Mouse (Mus musculus) liver, embryonic 14.5 days (tissue): ENCODE measurements around the gene Cd4. TPM values are rescaled to one million over a fixed set of nuclear protein-coding genes. Genes with fewer than 3 reads are reported as not detected.

ENCODE experiments used
- ATAC-seq: fragments of 200-750 bp; cut with Nextera tagmentation; 2 replicates; pipeline ENCODE4 v1.8.0; 2017; ENCODE audit warnings: moderate number of reproducible peaks, mild to moderate bottlenecking, moderate library complexity; ENCODE audit not compliant: insufficient read depth
- DNase-seq, 3 experiments: peaks; one replicate each; pipeline ENCODE4 v3.0.0-alpha.2; 2012 to 2013; ENCODE audit warnings: low read depth in 3 of 3, low spot score in 3 of 3
- H3K27ac ChIP-seq: fragments of 300-500 bp; sonication (generic); 2 replicates; pipeline ENCODE4 v1.5.1; 2014; ENCODE audit warnings: moderate library complexity, mild to moderate bottlenecking, control low read depth, inconsistent platforms
- H3K27me3 ChIP-seq: fragments of 300-500 bp; sonication (generic); 2 replicates; pipeline ENCODE4 v1.6.1; 2014; ENCODE audit warnings: mild to moderate bottlenecking, low read length, moderate library complexity; ENCODE audit not compliant: control insufficient read depth, insufficient read depth
- H3K36me3 ChIP-seq: fragments of 300-500 bp; sonication (generic); replicated peaks from 2 replicates; pipeline ENCODE4 v1.6.1; 2014; ENCODE audit warnings: low read depth; ENCODE audit not compliant: control insufficient read depth, insufficient read depth
- H3K4me1 ChIP-seq, 2 experiments: fragments of 200-500 bp in 1 of 2; fragments of 300-500 bp in 1 of 2; sonication (generic) in 1 of 2; replicated peaks; 2 replicates each; pipeline ENCODE4 v1.6.1; 2012 to 2014; ENCODE audit warnings: antibody characterized with exemption in 1 of 2, inconsistent platforms in 1 of 2, low read length in 1 of 2; ENCODE audit not compliant: control insufficient read depth in 2 of 2, insufficient read depth in 2 of 2
- H3K4me2 ChIP-seq: fragments of 300-500 bp; sonication (generic); 2 replicates; pipeline ENCODE4 v1.6.1; 2014; ENCODE audit warnings: low read depth, mild to moderate bottlenecking, control low read depth, moderate library complexity
- H3K4me3 ChIP-seq, 2 experiments: fragments of 200-500 bp in 1 of 2; fragments of 300-500 bp in 1 of 2; sonication (generic) in 1 of 2; 2 replicates each; pipeline ENCODE4 v1.5.1; 2012 to 2014; ENCODE audit warnings: low read depth in 2 of 2, low read length in 2 of 2, mild to moderate bottlenecking in 2 of 2, control low read depth in 1 of 2, inconsistent platforms in 1 of 2, moderate library complexity in 1 of 2; ENCODE audit not compliant: insufficient read depth in 1 of 2
- H3K9ac ChIP-seq: fragments of 300-500 bp; sonication (generic); replicated peaks from 2 replicates; pipeline ENCODE4 v1.6.1; 2014; ENCODE audit warnings: mild to moderate bottlenecking, control low read depth, moderate library complexity
- H3K9me3 ChIP-seq: fragments of 300-500 bp; sonication (generic); 2 replicates; pipeline ENCODE4 v1.6.1; 2016; ENCODE audit warnings: low read length, mixed read lengths; ENCODE audit not compliant: control insufficient read depth
- CTCF ChIP-seq: IDR thresholded peaks from 2 replicates; pipeline ENCODE4 v1.5.1; 2016; ENCODE audit warnings: antibody characterized with exemption, low read depth, control low read depth
- EP300 ChIP-seq: IDR thresholded peaks from 2 replicates; pipeline ENCODE4 v1.6.1; 2016; ENCODE audit warnings: antibody characterized with exemption, low read depth
- WGBS: fragments of 180-500 bp; shearing (Covaris S2); extraction: QIAGEN DNeasy Blood & Tissue Kit; methylation state at CpG from one replicate; pipeline ENCODE4 v1.1.7; 2014; ENCODE audit not compliant: insufficient replicate concordance; 5-methylcytosine and 5-hydroxymethylcytosine counted together
- polyA plus RNA-seq, 2 experiments: library from polyadenylated mRNA; depleted of rRNA in 1 of 2; stranded (reverse) in 1 of 2; unstranded in 1 of 2; fragments of >200 nt; fragmentation: Nextera tagmentation in 1 of 2; extraction: Ambion mirVana in 1 of 2; gene quantifications; 2 replicates each; pipeline versions ENCODE4 v1.2.1 to v1.2.3; 2012 to 2014

Gene Cd4
- polyA plus RNA-seq, 2 experiments: 0.03 to 0.07 TPM

GRCm38 (mm10) chr6:124911533-124912218 lies 23.7 kb upstream of the Cd4 start, which contains the start of gene Lag3:
Lag3 (minus strand) TSS chr6:124911705.
- no peak for DNase-seq
- no peak within 1 kb of the TSS for H3K9ac ChIP-seq
- WGBS: 18% methylated on average over 13 of the region's 13 CpGs
- no peak for TF ChIP-seq CTCF
- TF ChIP-seq EP300: no peak
- ATAC-seq: no peak
- H3K4me2 ChIP-seq: no peak within 1 kb of the TSS
- H3K27me3 ChIP-seq: peaks cover 43% of the 10 kb centered on the region
- H3K27ac ChIP-seq: no peak within 1 kb of the TSS
- H3K36me3 ChIP-seq: no peaks in the 10 kb centered on the region
- H3K4me1 ChIP-seq: no peaks in the 10 kb centered on the region
- H3K4me3 ChIP-seq: no peak within 1 kb of the TSS
- no peaks in the 10 kb centered on the region for H3K9me3 ChIP-seq

- Histone ChIP-seq H3K9ac (no peak overlapping the region), H3K4me1 (no peaks in the 10 kb centered on the region), H3K36me3 (no peaks in the 10 kb centered on the region), H3K4me3 (no peak overlapping the region), H3K27me3 (peaks cover 27% of the 10 kb centered on the region), H3K27ac (no peak overlapping the region), H3K4me2 (no peak overlapping the region), H3K9me3 (no peaks in the 10 kb centered on the region)
- TF ChIP-seq CTCF (no peak), EP300 (no peak)
- DNase-seq (no peak), ATAC-seq (no peak)
- 7% methylated on average over 32 of the region's 32 CpGs for WGBS
Measured at GRCm38 (mm10) chr6:124910032-124910431, 22.0 kb upstream of the Cd4 start.

GRCm38 (mm10) chr6:124907767-124908166 lies 19.7 kb upstream of the Cd4 start:
- Histone ChIP-seq H3K27me3 (peaks cover 19% of the 10 kb centered on the region), H3K4me2 (no peak overlapping the region), H3K4me1 (peaks cover 0 to 5% of the 10 kb centered on the region in 2 experiments; a peak in 2 of 4 replicates), H3K9ac (no peak overlapping the region), H3K4me3 (no peak overlapping the region), H3K27ac (no peak overlapping the region), H3K36me3 (no peaks in the 10 kb centered on the region), H3K9me3 (no peaks in the 10 kb centered on the region)
- WGBS: 45% methylated on average over 1 of the region's 1 CpGs
- ATAC-seq: no peak
- TF ChIP-seq EP300: no peak
- TF ChIP-seq CTCF: no peak
- DNase-seq: no peak

GRCm38 (mm10) chr6:124904991-124905860 lies 17.2 kb upstream of the Cd4 start:
- Histone ChIP-seq H3K9me3 (no peaks in the 10 kb centered on the region), H3K36me3 (no peaks in the 10 kb centered on the region), H3K27ac (no peak overlapping the region), H3K4me2 (no peak overlapping the region), H3K27me3 (peaks cover 13% of the 10 kb centered on the region), H3K9ac (no peak overlapping the region), H3K4me1 (peaks cover 0 to 5% of the 10 kb centered on the region in 2 experiments; a peak in 2 of 4 replicates), H3K4me3 (no peak overlapping the region)
- no peak for DNase-seq
- WGBS: 56% methylated on average over 16 of the region's 16 CpGs
- TF ChIP-seq CTCF (no peak), EP300 (no peak)
- ATAC-seq: no peak
